Mouse (Mus musculus): Measurements from ENCODE around the gene Gm20388. TPM values are rescaled to one million over a fixed set of nuclear protein-coding genes. Genes with fewer than 3 reads are reported as not detected.

The Gm20388 gene
- polyA plus RNA-seq, 1 experiment from 2014 or later: 1.7 TPM

- H3K4me3 ChIP-seq: no peak overlapping the region
- no peaks in the 10 kb centered on the region for H3K36me3 ChIP-seq
- no peaks in the 10 kb centered on the region for H3K9me3 ChIP-seq
- no peak for DNase-seq (ENCODE audit: low spot score)
- 90% methylated on average over 3 of the region's 3 CpGs for WGBS
- no peak overlapping the region for H3K27ac ChIP-seq
- peaks cover 23% of the 10 kb centered on the region for H3K4me1 ChIP-seq (replicated peaks)
- H3K27me3 ChIP-seq (ENCODE audit: insufficient read depth, poor library complexity, severe bottlenecking): no peaks in the 10 kb centered on the region
Observed at GRCm38 (mm10) chr8:122984175-122984574, 3073.5 kb downstream of the Gm20388 start.

- H3K27ac ChIP-seq: no peak overlapping the region
- 88% methylated on average over 8 of the region's 8 CpGs for WGBS
- H3K4me3 ChIP-seq: no peak overlapping the region
- DNase-seq (ENCODE audit: low spot score): no peak
- H3K9me3 ChIP-seq: no peaks in the 10 kb centered on the region
- no peaks in the 10 kb centered on the region for H3K36me3 ChIP-seq
- H3K4me1 ChIP-seq (replicated peaks): peaks cover 17% of the 10 kb centered on the region
- no peaks in the 10 kb centered on the region for H3K27me3 ChIP-seq (ENCODE audit: insufficient read depth, poor library complexity, severe bottlenecking)
Observed at GRCm38 (mm10) chr8:122986501-122987184, 3076.0 kb downstream of the Gm20388 start.

- WGBS: 63% methylated on average over 2 of the region's 2 CpGs
- no peaks in the 10 kb centered on the region for H3K36me3 ChIP-seq
- peaks cover 17% of the 10 kb centered on the region for H3K4me1 ChIP-seq (replicated peaks)
- no peaks in the 10 kb centered on the region for H3K27me3 ChIP-seq (ENCODE audit: insufficient read depth, poor library complexity, severe bottlenecking)
- no peak overlapping the region for H3K4me3 ChIP-seq
- no peak overlapping the region for H3K27ac ChIP-seq
- no peaks in the 10 kb centered on the region for H3K9me3 ChIP-seq
- DNase-seq (ENCODE audit: low spot score): no peak
Observed at GRCm38 (mm10) chr8:122987255-122987654, 3076.6 kb downstream of the Gm20388 start.

GRCm38 (mm10) chr8:122988955-122989354, 3078.3 kb downstream of the Gm20388 start:
- Histone ChIP-seq H3K27ac (no peak overlapping the region), H3K27me3 (ENCODE audit: insufficient read depth, poor library complexity, severe bottlenecking) (no peaks in the 10 kb centered on the region), H3K36me3 (no peaks in the 10 kb centered on the region), H3K9me3 (no peaks in the 10 kb centered on the region), H3K4me3 (no peak overlapping the region), H3K4me1 (replicated peaks) (peaks cover 21% of the 10 kb centered on the region)
- WGBS: 95% methylated on average over 3 of the region's 3 CpGs
- DNase-seq (ENCODE audit: low spot score): no peak

- no peak overlapping the region for H3K4me3 ChIP-seq
- no peak overlapping the region for H3K27ac ChIP-seq
- DNase-seq (ENCODE audit: low spot score): no peak
- no peaks in the 10 kb centered on the region for H3K27me3 ChIP-seq (ENCODE audit: insufficient read depth, poor library complexity, severe bottlenecking)
- H3K36me3 ChIP-seq: no peaks in the 10 kb centered on the region
- no peaks in the 10 kb centered on the region for H3K9me3 ChIP-seq
- peaks cover 27% of the 10 kb centered on the region for H3K4me1 ChIP-seq (replicated peaks)
- 93% methylated on average over 2 of the region's 2 CpGs for WGBS
Observed at GRCm38 (mm10) chr8:122989976-122990375, 3079.3 kb downstream of the Gm20388 start.

GRCm38 (mm10) chr8:122991368-122991767, 3080.7 kb downstream of the Gm20388 start:
- Histone ChIP-seq H3K4me1 (replicated peaks) (peaks cover 20% of the 10 kb centered on the region), H3K36me3 (no peaks in the 10 kb centered on the region), H3K4me3 (no peak overlapping the region), H3K27me3 (ENCODE audit: insufficient read depth, poor library complexity, severe bottlenecking) (no peaks in the 10 kb centered on the region), H3K9me3 (no peaks in the 10 kb centered on the region), H3K27ac (no peak overlapping the region)
- DNase-seq (ENCODE audit: low spot score): no peak
- 90% methylated on average over 5 of the region's 5 CpGs for WGBS

DNA sequence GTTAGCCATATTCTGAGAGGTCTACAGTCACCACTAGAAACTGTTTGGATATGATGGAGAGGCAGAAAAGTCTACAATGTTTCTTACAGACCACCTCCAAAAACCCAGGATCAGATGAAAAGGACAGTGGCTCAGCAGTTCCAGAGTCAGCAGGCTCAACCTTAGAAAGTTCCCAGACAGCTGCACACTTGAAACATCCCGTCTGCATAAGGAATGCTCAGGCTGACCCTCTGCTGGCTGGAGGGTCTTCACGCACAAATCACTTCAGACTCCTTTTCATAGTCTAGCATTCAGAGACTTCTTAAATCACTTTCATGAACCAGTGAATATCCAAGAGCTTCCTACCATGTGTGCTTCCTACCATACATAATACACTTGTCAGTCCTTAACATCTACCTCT, 3081.7 kb downstream of the Gm20388 start:
- Histone ChIP-seq H3K27ac (no peak overlapping the region), H3K4me1 (replicated peaks) (peaks cover 17% of the 10 kb centered on the region), H3K4me3 (no peak overlapping the region), H3K9me3 (no peaks in the 10 kb centered on the region), H3K27me3 (ENCODE audit: insufficient read depth, poor library complexity, severe bottlenecking) (no peaks in the 10 kb centered on the region), H3K36me3 (peaks cover 5% of the 10 kb centered on the region; the same call in 1 of the 2 replicates)
- DNase-seq (ENCODE audit: low spot score): no peak
- WGBS: 69% methylated on average over 2 of the region's 2 CpGs

- no peaks in the 10 kb centered on the region for H3K27me3 ChIP-seq (ENCODE audit: insufficient read depth, poor library complexity, severe bottlenecking)
- no peak for DNase-seq (ENCODE audit: low spot score)
- H3K36me3 ChIP-seq: peaks cover 5% of the 10 kb centered on the region; the same call in 1 of the 2 replicates
- no peak overlapping the region for H3K27ac ChIP-seq
- no peaks in the 10 kb centered on the region for H3K9me3 ChIP-seq
- WGBS: 86% methylated on average over 3 of the region's 3 CpGs
- no peak overlapping the region for H3K4me3 ChIP-seq
- peaks cover 15% of the 10 kb centered on the region for H3K4me1 ChIP-seq (replicated peaks)
Observed at GRCm38 (mm10) chr8:122993031-122993430, 3082.4 kb downstream of the Gm20388 start.

DNA sequence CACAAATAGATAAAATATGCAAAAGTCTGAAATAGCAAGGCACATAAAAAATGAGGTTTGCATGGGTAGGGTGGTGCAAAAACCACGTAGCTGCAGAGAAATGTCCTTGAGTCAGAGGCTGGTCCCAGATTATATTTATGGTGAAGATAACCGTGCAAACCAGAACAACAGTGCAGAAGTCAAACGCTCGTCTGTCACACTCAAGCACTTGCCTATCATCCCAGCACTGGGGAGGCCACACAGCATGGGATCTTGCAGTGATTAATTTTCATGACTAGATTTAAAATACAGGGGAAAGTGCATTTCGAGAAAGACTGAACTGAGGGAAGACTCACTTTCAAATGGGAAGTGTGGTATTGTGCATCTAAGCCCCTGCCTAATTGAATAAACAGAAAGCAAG, 3083.1 kb downstream of the Gm20388 start:
- WGBS: 83% methylated on average over 5 of the region's 5 CpGs
- peaks cover 15% of the 10 kb centered on the region for H3K4me1 ChIP-seq (replicated peaks)
- H3K27me3 ChIP-seq (ENCODE audit: insufficient read depth, poor library complexity, severe bottlenecking): no peaks in the 10 kb centered on the region
- H3K36me3 ChIP-seq: peaks cover 5% of the 10 kb centered on the region; the same call in 1 of the 2 replicates
- no peak overlapping the region for H3K27ac ChIP-seq
- DNase-seq (ENCODE audit: low spot score): no peak
- no peak overlapping the region for H3K4me3 ChIP-seq
- no peaks in the 10 kb centered on the region for H3K9me3 ChIP-seq

DNA sequence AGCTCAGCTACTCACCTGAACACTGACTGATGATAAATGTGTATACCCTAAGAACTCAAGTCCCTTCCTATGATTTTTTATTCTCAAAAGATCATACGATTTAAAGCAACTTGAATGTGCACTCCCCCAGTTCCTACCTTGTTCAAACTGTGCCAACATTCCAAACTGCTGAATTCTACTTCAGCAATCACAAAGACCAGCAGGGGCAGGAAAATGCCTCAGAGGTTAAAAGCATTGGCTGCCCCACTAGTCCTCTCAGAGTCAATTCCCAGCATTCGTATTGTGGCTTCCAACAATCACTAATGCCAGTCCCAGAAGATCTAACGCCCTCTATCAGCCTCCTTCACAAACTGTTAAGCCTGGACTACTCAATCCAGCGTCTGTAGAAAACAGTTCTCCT, 3087.3 kb downstream of the Gm20388 start:
- peaks cover 19% of the 10 kb centered on the region for H3K4me1 ChIP-seq (replicated peaks)
- H3K36me3 ChIP-seq: peaks cover 5% of the 10 kb centered on the region; the same call in 1 of the 2 replicates
- H3K4me3 ChIP-seq: no peak overlapping the region
- H3K9me3 ChIP-seq: no peaks in the 10 kb centered on the region
- WGBS: 82% methylated on average over 4 of the region's 4 CpGs
- no peak overlapping the region for H3K27ac ChIP-seq
- no peaks in the 10 kb centered on the region for H3K27me3 ChIP-seq (ENCODE audit: insufficient read depth, poor library complexity, severe bottlenecking)
- no peak for DNase-seq (ENCODE audit: low spot score)

- H3K27ac ChIP-seq: no peak overlapping the region
- H3K4me1 ChIP-seq (replicated peaks): peaks cover 19% of the 10 kb centered on the region
- H3K27me3 ChIP-seq (ENCODE audit: insufficient read depth, poor library complexity, severe bottlenecking): no peaks in the 10 kb centered on the region
- no peaks in the 10 kb centered on the region for H3K9me3 ChIP-seq
- H3K36me3 ChIP-seq: peaks cover 5% of the 10 kb centered on the region; the same call in 1 of the 2 replicates
- 86% methylated on average over 2 of the region's 2 CpGs for WGBS
- H3K4me3 ChIP-seq: no peak overlapping the region
- DNase-seq (ENCODE audit: low spot score): no peak
Observed at GRCm38 (mm10) chr8:123000311-123000710, 3089.7 kb downstream of the Gm20388 start.

- Histone ChIP-seq H3K4me1 (replicated peaks) (peaks cover 19% of the 10 kb centered on the region), H3K4me3 (no peak overlapping the region), H3K27me3 (ENCODE audit: insufficient read depth, poor library complexity, severe bottlenecking) (no peaks in the 10 kb centered on the region), H3K36me3 (no peaks in the 10 kb centered on the region), H3K9me3 (no peaks in the 10 kb centered on the region), H3K27ac (no peak overlapping the region)
- DNase-seq (ENCODE audit: low spot score): no peak
- 83% methylated on average over 14 of the region's 14 CpGs for WGBS
Observed at GRCm38 (mm10) chr8:123004033-123004922, 3093.6 kb downstream of the Gm20388 start.

GRCm38 (mm10) chr8:123005328-123005727, 3094.7 kb downstream of the Gm20388 start:
- no peaks in the 10 kb centered on the region for H3K27me3 ChIP-seq (ENCODE audit: insufficient read depth, poor library complexity, severe bottlenecking)
- no peak for DNase-seq (ENCODE audit: low spot score)
- peaks cover 19% of the 10 kb centered on the region for H3K4me1 ChIP-seq (replicated peaks)
- no peak overlapping the region for H3K27ac ChIP-seq
- WGBS: 77% methylated on average over 3 of the region's 3 CpGs
- no peak overlapping the region for H3K4me3 ChIP-seq
- 0 out of 2 replicates have a peak, but pooled peaks cover 9% of the 10 kb centered on the region for H3K36me3 ChIP-seq
- H3K9me3 ChIP-seq: no peaks in the 10 kb centered on the region

Data from hindbrain, embryonic 10.5 days (tissue).